Mouse (Mus musculus): ENCODE results near the gene Gpr26. TPM values are rescaled to one million over a fixed set of nuclear protein-coding genes. Genes with fewer than 3 reads are reported as not detected.

Gpr26 gene
- not detected for polyA plus RNA-seq (2017; shearing (Covaris generic))

DNA sequence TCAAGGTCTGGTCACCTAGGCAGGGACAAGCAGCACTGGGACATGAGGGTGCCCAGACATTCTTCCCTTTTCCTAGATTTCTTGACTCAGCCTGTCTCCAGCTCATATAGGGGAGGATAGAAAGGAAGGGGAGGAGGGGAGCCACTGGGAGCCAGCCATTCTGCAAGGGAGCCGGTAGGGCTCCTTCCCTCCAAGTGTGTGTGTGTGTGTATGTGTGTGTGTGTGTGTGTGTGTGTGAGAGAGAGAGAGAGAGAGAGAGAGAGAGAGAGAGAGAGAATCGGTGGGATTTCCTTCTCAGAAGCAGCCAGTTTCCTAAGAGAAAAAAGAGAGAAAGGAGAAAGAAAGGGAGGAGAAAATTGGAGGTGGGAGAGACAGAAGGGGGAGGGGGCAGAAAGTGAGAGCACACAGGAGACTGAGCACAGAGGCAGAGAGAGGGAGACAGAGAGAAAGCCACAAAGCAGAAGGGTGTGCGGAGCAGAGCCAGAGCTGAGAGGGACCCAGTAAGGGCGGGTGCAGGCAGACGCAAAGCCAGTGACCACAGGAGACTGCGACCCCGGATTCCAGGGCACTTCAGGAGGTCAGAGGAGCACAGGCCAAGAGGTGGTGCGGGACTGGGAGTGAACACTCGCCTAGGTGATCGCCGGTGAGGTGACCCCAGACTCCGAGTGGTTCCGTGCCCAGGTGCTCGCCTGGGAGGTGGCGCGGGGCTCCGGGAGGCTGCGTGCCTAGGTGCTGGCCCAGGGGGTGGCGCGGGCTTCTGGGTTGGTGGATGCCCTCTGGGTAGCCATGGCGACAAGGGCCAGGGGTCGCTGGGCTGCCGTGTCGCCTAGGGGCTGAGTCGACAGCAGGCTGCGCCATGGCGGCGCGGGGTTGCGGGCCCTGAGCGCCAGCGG lies at the start of gene Gpr26:
Gene Gpr26, plus strand, starts transcription at position 438 of the 893 bp plus-strand sequence.

Other genes starting within 250 kb of the Gpr26 start
- gene Cpxm2, start 188.3 kb downstream of the Gpr26 start, polyA plus RNA-seq (2017; shearing (Covaris generic)) = not detected

Data from activated CD4-positive, CD25-positive, alpha-beta regulatory T cell (primary cell).